Mouse (Mus musculus) stomach, embryonic 14.5 days (tissue): ENCODE data around the gene Pak2. TPM values are rescaled to one million over a fixed set of nuclear protein-coding genes. Genes with fewer than 3 reads are reported as not detected.
A peak's percentile ranks its signal among the peaks of the same experiment; 100 is the strongest.

ENCODE experiments used
- ATAC-seq: fragments of 200-750 bp; cut with Nextera tagmentation; 2 replicates; pipeline ENCODE4 v1.8.0; 2017; ENCODE audit warnings: low read depth, moderate TSS enrichment; ENCODE audit not compliant: insufficient number of reproducible peaks, insufficient read depth, low FRiP score
- H3K27ac ChIP-seq: fragments of 300-500 bp; sonication (generic); 2 replicates; pipeline ENCODE4 v1.5.1; 2014; ENCODE audit warnings: mild to moderate bottlenecking, low read length, moderate library complexity, mixed read lengths
- H3K27me3 ChIP-seq: fragments of 300-500 bp; sonication (generic); 2 replicates; pipeline ENCODE4 v1.6.1; 2014; ENCODE audit warnings: low read length, control low read depth, mixed read lengths; ENCODE audit not compliant: control insufficient read depth, insufficient read depth
- H3K36me3 ChIP-seq: fragments of 300-500 bp; sonication (generic); 2 replicates; pipeline ENCODE4 v1.6.1; 2014; ENCODE audit warnings: mild to moderate bottlenecking, control low read depth, low read length, moderate library complexity, mixed read lengths; ENCODE audit not compliant: control insufficient read depth, insufficient read depth
- H3K4me1 ChIP-seq: fragments of 300-500 bp; sonication (generic); 2 replicates; pipeline ENCODE4 v1.6.1; 2014; ENCODE audit warnings: low read length, control low read depth, mixed read lengths; ENCODE audit not compliant: control insufficient read depth, insufficient read depth
- H3K4me2 ChIP-seq: fragments of 300-500 bp; sonication (generic); replicated peaks from 2 replicates; pipeline ENCODE4 v1.6.1; 2014; ENCODE audit warnings: low read depth, low read length, control low read depth
- H3K4me3 ChIP-seq: fragments of 300-500 bp; sonication (generic); 2 replicates; pipeline ENCODE4 v1.5.1; 2014; ENCODE audit warnings: low read depth, low read length, control low read depth
- H3K9ac ChIP-seq: fragments of 300-500 bp; sonication (generic); replicated peaks from 2 replicates; pipeline ENCODE4 v1.6.1; 2014; ENCODE audit warnings: low read depth, mild to moderate bottlenecking, control low read depth, low read length, moderate library complexity, mixed read lengths
- H3K9me3 ChIP-seq: fragments of 300-500 bp; sonication (generic); 2 replicates; pipeline ENCODE4 v1.6.1; 2016; ENCODE audit warnings: low read depth, low read length, control low read depth; ENCODE audit not compliant: control insufficient read depth
- WGBS: fragments of 180-500 bp; shearing (Covaris S2); extraction: QIAGEN DNeasy Blood & Tissue Kit; methylation state at CpG from one replicate; pipeline ENCODE4 v1.1.7; 2014; 5-methylcytosine and 5-hydroxymethylcytosine counted together
- polyA plus RNA-seq: library from polyadenylated mRNA; unstranded; fragments of >200 nt; fragmentation: Nextera tagmentation; extraction: Ambion mirVana; gene quantifications from 2 replicates; pipeline ENCODE4 v1.2.1, GENCODE M21; 2014

Pak2 gene
- polyA plus RNA-seq, 1 experiment from 2014 or later: 40.1 TPM

GRCm38 (mm10) chr16:32059840-32060523 lies 19.2 kb downstream of the Pak2 start:
- no peak overlapping the region for H3K27ac ChIP-seq
- no peaks in the 10 kb centered on the region for H3K27me3 ChIP-seq
- no peak for ATAC-seq
- H3K4me2 ChIP-seq: no peak overlapping the region
- no peaks in the 10 kb centered on the region for H3K36me3 ChIP-seq
- H3K4me1 ChIP-seq: 0 out of 2 replicates have a peak, but pooled peaks cover 3% of the 10 kb centered on the region
- H3K4me3 ChIP-seq: no peak overlapping the region
- no peaks in the 10 kb centered on the region for H3K9me3 ChIP-seq
- 77% methylated on average over 6 of the region's 6 CpGs for WGBS
- no peak overlapping the region for H3K9ac ChIP-seq

DNA sequence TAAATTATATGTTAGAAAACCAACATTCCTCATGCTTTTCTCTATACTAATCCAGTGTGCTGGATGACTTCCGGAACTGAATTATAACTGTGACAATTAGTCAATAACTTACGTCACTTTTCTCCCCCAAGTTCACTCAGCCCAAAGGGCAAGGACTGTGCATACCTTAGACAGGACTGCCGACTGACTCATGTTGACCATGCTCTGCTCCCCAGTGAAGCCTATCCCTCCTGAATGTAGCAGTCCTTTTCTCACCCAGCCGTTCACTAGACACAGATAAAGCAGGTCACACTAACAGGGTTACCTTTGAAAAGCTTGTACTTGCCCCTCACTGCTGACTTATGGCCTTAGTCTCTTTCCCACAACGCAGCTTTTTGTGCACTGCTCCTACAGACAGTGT lies 20.3 kb downstream of the Pak2 start:
- Histone ChIP-seq H3K27ac (no peak overlapping the region), H3K9me3 (no peaks in the 10 kb centered on the region), H3K9ac (no peak overlapping the region), H3K27me3 (no peaks in the 10 kb centered on the region), H3K4me1 (0 out of 2 replicates have a peak, but pooled peaks cover 3% of the 10 kb centered on the region), H3K4me2 (no peak overlapping the region), H3K4me3 (no peak overlapping the region), H3K36me3 (no peaks in the 10 kb centered on the region)
- ATAC-seq: 0 out of 2 replicates have a peak, but pooled peaks have one; percentile 37
- 61% methylated on average over 5 of the region's 5 CpGs for WGBS

DNA sequence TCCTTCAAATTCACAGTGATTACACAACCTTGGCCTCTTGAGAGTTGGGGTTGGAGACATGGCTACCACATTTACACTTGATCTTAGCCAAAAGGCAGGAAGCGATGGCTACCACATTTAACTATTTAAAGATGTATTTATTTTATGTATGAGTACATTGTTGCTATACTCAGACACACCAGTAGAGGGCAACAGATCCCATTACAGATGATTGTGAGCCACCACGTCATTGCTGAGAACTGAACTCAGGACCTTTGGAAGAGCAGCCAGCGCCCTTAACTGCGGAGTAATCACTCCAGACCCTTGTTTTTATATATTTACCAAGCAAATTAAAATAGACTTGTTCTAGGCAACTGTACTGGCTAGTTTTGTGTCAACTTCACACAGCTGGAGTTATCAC lies 36.8 kb downstream of the Pak2 start:
- Histone ChIP-seq H3K36me3 (peaks cover 68% of the 10 kb centered on the region), H3K4me1 (no peaks in the 10 kb centered on the region), H3K4me3 (no peak overlapping the region), H3K27me3 (no peaks in the 10 kb centered on the region), H3K27ac (no peak overlapping the region), H3K9ac (no peak overlapping the region), H3K9me3 (no peaks in the 10 kb centered on the region), H3K4me2 (no peak overlapping the region)
- no peak for ATAC-seq
- 91% methylated on average over 4 of the region's 4 CpGs for WGBS

DNA sequence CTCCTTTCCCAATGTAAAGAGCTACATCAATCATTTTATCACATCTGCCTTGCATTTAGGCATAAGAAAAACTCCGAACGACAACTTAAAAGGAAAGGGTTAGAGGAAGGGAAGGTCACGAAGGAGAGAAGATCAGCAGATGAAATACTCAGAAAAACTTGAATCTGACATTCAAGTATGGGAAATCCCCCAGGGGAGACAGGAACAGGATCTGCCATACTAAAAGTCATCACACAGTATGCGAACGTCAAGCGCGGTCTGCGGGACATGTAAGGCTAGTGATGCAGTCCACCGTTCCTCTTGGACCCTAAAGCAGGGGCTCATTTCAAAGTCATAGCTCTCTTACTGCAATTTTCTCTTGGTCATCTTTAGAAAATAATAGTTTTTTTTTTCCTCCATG lies 59.5 kb downstream of the Pak2 start:
- Histone ChIP-seq H3K4me1 (no peaks in the 10 kb centered on the region), H3K9ac (no peak overlapping the region), H3K9me3 (no peaks in the 10 kb centered on the region), H3K27ac (no peak overlapping the region), H3K27me3 (no peaks in the 10 kb centered on the region), H3K4me3 (no peak overlapping the region), H3K4me2 (no peak overlapping the region), H3K36me3 (peaks cover 65% of the 10 kb centered on the region)
- 93% methylated on average over 9 of the region's 9 CpGs for WGBS
- ATAC-seq: no peak

- Histone ChIP-seq H3K4me1 (no peaks in the 10 kb centered on the region), H3K27me3 (no peaks in the 10 kb centered on the region), H3K36me3 (no peaks in the 10 kb centered on the region), H3K4me2 (no peak overlapping the region), H3K27ac (no peak overlapping the region), H3K4me3 (no peak overlapping the region), H3K9me3 (no peaks in the 10 kb centered on the region), H3K9ac (no peak overlapping the region)
- WGBS: 66% methylated on average over 4 of the region's 4 CpGs
- ATAC-seq: no peak
Observed at GRCm38 (mm10) chr16:32010330-32010729, 68.8 kb downstream of the Pak2 start.

DNA sequence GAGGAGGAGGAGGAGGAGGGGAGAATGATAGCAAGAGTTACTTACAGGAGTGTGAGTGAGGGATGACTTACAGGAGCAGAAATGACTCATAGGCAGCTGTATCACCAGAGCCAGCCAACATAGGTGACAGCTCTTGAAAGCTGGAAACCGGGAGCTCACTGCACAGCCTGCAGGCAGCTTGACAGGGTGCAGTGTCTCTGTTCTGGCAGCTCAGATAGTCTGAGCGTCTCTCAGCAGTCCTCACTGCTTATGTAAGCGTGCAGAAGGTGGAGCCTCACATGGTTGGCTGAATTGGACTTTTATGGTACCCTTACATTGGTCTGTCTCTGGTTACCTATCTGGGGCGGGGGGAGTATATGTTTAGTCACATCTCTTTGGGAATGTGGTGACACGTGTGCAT lies 69.2 kb downstream of the Pak2 start:
- Histone ChIP-seq H3K9ac (no peak overlapping the region), H3K36me3 (no peaks in the 10 kb centered on the region), H3K4me2 (no peak overlapping the region), H3K9me3 (no peaks in the 10 kb centered on the region), H3K4me1 (no peaks in the 10 kb centered on the region), H3K4me3 (no peak overlapping the region), H3K27me3 (no peaks in the 10 kb centered on the region), H3K27ac (no peak overlapping the region)
- WGBS: 36% methylated on average over 5 of the region's 5 CpGs
- ATAC-seq: peak; percentile 61; the same call in 1 of the 2 replicates

- Histone ChIP-seq H3K4me1 (0 out of 2 replicates have a peak, but pooled peaks cover 1% of the 10 kb centered on the region), H3K4me3 (no peak overlapping the region), H3K9ac (no peak overlapping the region), H3K9me3 (no peaks in the 10 kb centered on the region), H3K4me2 (no peak overlapping the region), H3K36me3 (no peaks in the 10 kb centered on the region), H3K27ac (no peak overlapping the region), H3K27me3 (no peaks in the 10 kb centered on the region)
- ATAC-seq: no peak
- WGBS: 59% methylated on average over 10 of the region's 10 CpGs
Observed at GRCm38 (mm10) chr16:32008529-32009293, 70.4 kb downstream of the Pak2 start.

GRCm38 (mm10) chr16:32004731-32005130 lies 74.4 kb downstream of the Pak2 start:
- WGBS: 96% methylated on average over 3 of the region's 3 CpGs
- no peak overlapping the region for H3K4me2 ChIP-seq
- no peak for ATAC-seq
- no peak overlapping the region for H3K9ac ChIP-seq
- H3K27ac ChIP-seq: no peak overlapping the region
- peaks cover 12% of the 10 kb centered on the region; the same call in 1 of the 2 replicates for H3K4me1 ChIP-seq
- H3K9me3 ChIP-seq: no peaks in the 10 kb centered on the region
- H3K4me3 ChIP-seq: no peak overlapping the region
- H3K36me3 ChIP-seq: no peaks in the 10 kb centered on the region; the same call in 1 of the 2 replicates
- H3K27me3 ChIP-seq: no peaks in the 10 kb centered on the region
